Mouse (Mus musculus) macrophage (primary cell): ENCODE data around the gene Mast1. TPM values are rescaled to one million over a fixed set of nuclear protein-coding genes. Genes with fewer than 3 reads are reported as not detected.

Experiments used
- H3K27ac ChIP-seq: fragments of 350-480 bp; formaldehyde crosslinking; 2 replicates; pipeline ENCODE4 v1.9.0; 2021
- H3K36me3 ChIP-seq: fragments of 350-480 bp; formaldehyde crosslinking; 2 replicates; pipeline ENCODE4 v1.9.0; 2021; ENCODE audit errors: inconsistent target
- H3K4me3 ChIP-seq: fragments of 350-480 bp; formaldehyde crosslinking; 2 replicates; pipeline ENCODE4 v1.9.0; 2021; ENCODE audit errors: inconsistent target
- H3K79me2 ChIP-seq: fragments of 350-480 bp; formaldehyde crosslinking; 2 replicates; pipeline ENCODE4 v1.9.0; 2021; ENCODE audit errors: inconsistent target
- WGBS: methylation state at CpG from one replicate; pipeline ENCODE4 v1.1.7; 2026; ENCODE audit warnings: inconsistent platforms; ENCODE audit not compliant: missing documents; 5-methylcytosine and 5-hydroxymethylcytosine counted together
- polyA plus RNA-seq: library from polyadenylated mRNA; stranded (reverse); fragments of 250-400 nt; gene quantifications from 3 replicates; pipeline ENCODE4 v1.2.4, GENCODE M21; 2018; ENCODE audit warnings: inconsistent platforms

The Mast1 gene
- polyA plus RNA-seq, 1 experiment from 2014 or later = 0.06 TPM

- Histone ChIP-seq H3K36me3 (peaks cover 7% of the 10 kb centered on the region), H3K79me2 (peaks cover 13% of the 10 kb centered on the region), H3K4me3 (no peak overlapping the region), H3K27ac (no peak overlapping the region)
- 61% methylated on average over 3 of the region's 3 CpGs for whole genome bisulfite sequencing
Observed at GRCm38 (mm10) chr8:84966603-84967002, 29.4 kb upstream of the Mast1 start.

DNA sequence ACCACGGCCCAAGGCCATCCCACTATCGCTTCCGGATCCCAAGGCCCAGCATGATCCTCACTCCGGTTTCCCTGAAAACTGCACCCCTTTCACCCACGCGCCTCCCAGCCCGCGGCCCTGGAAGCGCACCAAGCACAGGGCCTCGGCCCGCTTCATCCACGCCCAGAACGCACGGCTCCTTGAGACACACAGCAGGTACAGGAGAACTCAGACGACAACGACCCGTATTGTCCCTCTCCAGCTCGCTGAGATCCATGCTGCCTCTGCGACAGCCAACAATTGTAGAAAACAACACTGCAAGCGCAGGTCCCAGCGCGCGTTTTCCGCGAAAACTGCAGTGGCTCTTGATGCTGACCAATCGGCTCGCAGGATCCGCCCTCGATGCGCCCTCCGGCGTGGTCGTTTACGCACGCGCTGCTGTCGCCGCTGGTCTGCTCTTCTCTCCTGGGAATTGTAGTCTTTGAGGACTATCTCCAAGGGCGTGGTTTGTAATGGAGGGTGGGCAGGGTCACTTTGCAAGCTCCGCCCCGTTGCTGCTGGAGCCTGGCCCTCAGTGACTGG, 28.7 kb upstream of the Mast1 start:
- peak overlapping the region; percentile 28 for H3K27ac ChIP-seq
- peaks cover 11% of the 10 kb centered on the region for H3K79me2 ChIP-seq
- peak overlapping the region; percentile 71 for H3K4me3 ChIP-seq
- 0 out of 2 replicates have a peak, but pooled peaks cover 7% of the 10 kb centered on the region for H3K36me3 ChIP-seq
- under 1% methylated on average over 41 of the region's 41 CpGs for WGBS

DNA sequence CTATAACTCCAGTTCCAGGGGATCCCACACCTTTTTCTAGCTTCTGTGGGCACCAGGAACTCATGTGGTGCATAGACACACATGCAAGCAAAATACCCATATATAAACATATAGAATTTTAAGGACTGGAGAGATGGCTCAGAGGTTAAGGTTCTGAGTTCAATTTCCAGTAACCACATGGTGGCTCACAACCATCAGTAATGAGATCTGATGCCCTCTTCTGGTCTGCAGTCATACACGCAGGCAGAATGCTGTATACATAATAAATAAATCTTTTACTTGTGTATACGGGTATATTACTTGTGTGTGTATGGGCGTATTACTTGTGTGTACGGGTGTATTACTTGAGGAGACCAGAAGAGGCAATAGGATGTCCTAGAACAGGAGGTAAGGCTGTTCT, 26.8 kb upstream of the Mast1 start:
- Histone ChIP-seq H3K79me2 (no peaks in the 10 kb centered on the region; the same call in 1 of the 2 replicates), H3K27ac (no peak overlapping the region), H3K36me3 (0 out of 2 replicates have a peak, but pooled peaks cover 7% of the 10 kb centered on the region), H3K4me3 (no peak overlapping the region)
- WGBS = 92% methylated on average over 4 of the region's 4 CpGs

DNA sequence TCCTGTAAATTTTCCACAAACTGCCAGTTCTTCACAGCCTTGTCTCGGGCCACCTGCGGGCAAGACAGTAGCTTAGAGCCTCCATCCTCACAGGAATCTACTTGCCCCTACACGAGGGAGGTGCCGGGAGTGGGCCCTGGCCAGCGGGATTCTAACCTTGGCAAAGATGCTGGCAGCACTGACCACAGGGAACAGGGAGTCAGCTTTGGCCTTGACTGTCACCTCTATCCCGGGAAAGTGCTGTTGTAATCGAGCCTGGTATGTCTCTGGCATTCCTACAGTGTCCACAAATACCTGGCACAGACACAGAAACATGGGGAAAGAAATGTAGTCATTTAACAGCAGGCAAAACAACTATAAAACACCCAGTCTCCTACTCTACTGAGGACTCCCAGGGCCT, 22.7 kb upstream of the Mast1 start:
- H3K27ac ChIP-seq = no peak overlapping the region

DNA sequence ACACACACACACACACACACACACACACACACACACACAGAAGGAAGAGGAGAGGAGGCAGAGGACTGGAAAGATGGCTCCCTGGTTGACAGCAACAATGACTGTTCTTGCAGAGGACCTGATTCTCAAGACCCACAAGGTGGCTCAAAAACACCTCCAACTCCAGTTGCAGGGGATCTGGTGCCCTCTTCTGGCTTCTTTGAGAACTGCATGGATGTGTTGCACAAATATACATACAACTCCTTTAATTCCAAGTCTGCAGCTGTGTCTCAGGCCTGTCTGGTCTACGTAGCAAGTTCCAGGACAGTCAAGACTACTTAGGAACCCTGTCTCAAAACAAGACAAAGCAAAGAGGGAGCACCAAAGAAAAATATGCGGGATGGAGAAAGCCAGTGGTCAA, 19.6 kb upstream of the Mast1 start:
- H3K4me3 ChIP-seq = no peak overlapping the region
- 55% methylated on average over 2 of the region's 2 CpGs for WGBS
- H3K36me3 ChIP-seq = peaks cover 14% of the 10 kb centered on the region; the same call in 1 of the 2 replicates
- H3K27ac ChIP-seq = no peak overlapping the region
- no peaks in the 10 kb centered on the region for H3K79me2 ChIP-seq

More for the DNA sequence above, 22.7 kb upstream of the Mast1 start:
- Histone ChIP-seq H3K4me3 (no peak overlapping the region), H3K79me2 (no peaks in the 10 kb centered on the region), H3K36me3 (peaks cover 14% of the 10 kb centered on the region; the same call in 1 of the 2 replicates)
- WGBS = 98% methylated on average over 5 of the region's 7 CpGs

- Histone ChIP-seq H3K4me3 (no peak overlapping the region), H3K79me2 (no peaks in the 10 kb centered on the region), H3K27ac (no peak overlapping the region), H3K36me3 (peaks cover 2% of the 10 kb centered on the region; the same call in 1 of the 2 replicates)
- WGBS = 7% methylated on average over 18 of the region's 18 CpGs
Observed at GRCm38 (mm10) chr8:84952612-84953255, 15.6 kb upstream of the Mast1 start.

DNA sequence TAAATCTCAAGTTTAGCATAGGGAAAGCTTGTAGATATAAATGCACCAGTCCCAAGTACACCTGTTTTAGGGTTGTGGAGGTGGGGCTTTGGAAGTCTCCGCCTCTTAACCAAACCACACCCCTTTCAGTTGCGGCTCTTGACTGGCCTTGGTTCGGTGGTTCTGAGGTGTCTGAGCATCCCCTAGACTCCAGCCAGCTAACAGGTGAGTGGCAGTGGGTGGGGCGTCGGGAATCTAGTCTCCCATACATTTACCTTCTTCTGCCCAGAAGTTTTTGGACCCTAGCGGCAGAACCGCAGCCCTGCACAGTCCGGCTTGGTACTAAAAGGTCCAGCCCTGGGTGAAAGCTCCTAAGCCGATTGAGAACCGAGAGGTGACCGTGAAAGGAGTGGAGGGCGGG, 12.6 kb upstream of the Mast1 start:
- H3K27ac ChIP-seq = no peak overlapping the region
- H3K79me2 ChIP-seq = no peaks in the 10 kb centered on the region
- WGBS = 19% methylated on average over 12 of the region's 12 CpGs
- H3K4me3 ChIP-seq = no peak overlapping the region
- no peaks in the 10 kb centered on the region for H3K36me3 ChIP-seq

- no peak overlapping the region for H3K27ac ChIP-seq
- H3K36me3 ChIP-seq = no peaks in the 10 kb centered on the region
- no peak overlapping the region for H3K4me3 ChIP-seq
- 13% methylated on average over 9 of the region's 9 CpGs for WGBS
- no peaks in the 10 kb centered on the region for H3K79me2 ChIP-seq
Observed at GRCm38 (mm10) chr8:84947241-84947545, 10.0 kb upstream of the Mast1 start.

- H3K27ac ChIP-seq = no peak within 1 kb of the TSS
- WGBS = 15% methylated on average over 17 of the region's 17 CpGs
- H3K36me3 ChIP-seq = no peaks in the 10 kb centered on the region
- no peaks in the 10 kb centered on the region for H3K79me2 ChIP-seq
- no peak within 1 kb of the TSS for H3K4me3 ChIP-seq
Observed at GRCm38 (mm10) chr8:84946528-84947240, 9.5 kb upstream of the Mast1 start, which contains the start of gene Rtbdn. TSS of gene Rtbdn (plus strand) at chr8:84946991.

DNA sequence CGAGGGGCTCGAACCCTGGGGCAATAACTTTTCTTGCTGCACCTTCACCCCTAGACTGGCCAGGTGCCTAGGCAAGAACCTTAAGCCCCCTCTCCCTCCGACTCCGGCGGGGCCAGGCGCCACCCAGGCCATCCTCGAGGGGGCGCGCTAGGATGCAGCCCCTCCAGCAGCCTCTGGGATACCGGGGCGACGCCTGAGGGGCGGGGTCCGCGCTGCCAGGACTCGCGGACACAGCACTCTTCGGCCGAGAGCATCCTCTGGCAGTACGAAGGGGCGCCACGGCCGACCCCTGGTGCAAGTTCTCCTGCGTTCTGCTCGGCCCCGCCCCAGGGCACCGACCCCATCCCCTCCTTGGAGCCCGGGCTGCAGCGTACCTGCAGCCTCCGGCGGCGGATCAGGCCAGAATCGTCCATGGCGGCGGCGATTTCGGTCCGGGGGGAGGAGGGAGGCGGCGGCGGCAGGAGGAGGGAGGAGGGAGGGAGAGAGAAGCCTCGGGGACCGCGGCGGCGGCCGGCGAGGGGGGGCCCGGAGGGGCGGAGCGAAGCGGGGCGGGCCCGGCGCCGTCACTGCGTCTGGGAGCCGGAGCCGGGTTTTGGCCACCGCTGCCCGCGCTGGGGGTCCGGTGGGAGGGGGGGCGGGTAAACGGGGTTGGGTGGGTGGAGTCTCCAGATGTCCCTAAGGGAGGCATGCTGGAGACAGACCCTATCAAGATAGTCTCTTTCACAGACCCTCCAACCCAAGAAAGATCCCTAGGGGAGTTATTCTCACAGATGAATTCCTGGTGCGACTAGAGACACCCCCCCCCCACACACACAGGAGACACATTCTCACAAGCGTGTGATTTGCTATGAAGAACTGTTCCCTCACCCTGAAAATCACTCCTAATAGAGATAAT, 8.7 kb upstream of the Mast1 start:
- no peaks in the 10 kb centered on the region for H3K36me3 ChIP-seq
- no peaks in the 10 kb centered on the region for H3K79me2 ChIP-seq
- WGBS = 3% methylated on average over 39 of the region's 67 CpGs
- no peak overlapping the region for H3K27ac ChIP-seq
- no peak overlapping the region for H3K4me3 ChIP-seq

DNA sequence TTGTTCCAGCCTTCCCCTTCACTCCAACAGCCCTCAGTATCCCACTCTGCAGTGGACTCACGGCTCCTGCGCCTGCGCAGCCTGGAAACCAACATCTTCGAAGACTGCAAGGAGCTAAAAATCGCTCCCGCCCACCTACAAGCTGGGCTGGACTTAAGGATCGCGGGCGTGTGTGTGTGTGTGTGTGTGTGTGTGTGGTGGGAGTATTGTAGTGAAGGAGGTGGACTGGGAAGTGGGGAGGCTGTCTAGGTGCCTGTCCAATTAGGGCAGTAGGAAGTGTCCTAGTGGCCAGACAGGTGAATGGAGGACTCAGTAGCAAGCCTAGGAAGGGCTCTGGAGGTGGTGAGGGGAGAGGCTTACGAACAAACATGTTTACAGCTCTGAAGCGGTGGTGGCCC, 8.1 kb upstream of the Mast1 start:
- WGBS = 7% methylated on average over 8 of the region's 11 CpGs
- no peaks in the 10 kb centered on the region for H3K36me3 ChIP-seq
- no peaks in the 10 kb centered on the region for H3K79me2 ChIP-seq
- H3K27ac ChIP-seq = no peak overlapping the region
- H3K4me3 ChIP-seq = no peak overlapping the region

DNA sequence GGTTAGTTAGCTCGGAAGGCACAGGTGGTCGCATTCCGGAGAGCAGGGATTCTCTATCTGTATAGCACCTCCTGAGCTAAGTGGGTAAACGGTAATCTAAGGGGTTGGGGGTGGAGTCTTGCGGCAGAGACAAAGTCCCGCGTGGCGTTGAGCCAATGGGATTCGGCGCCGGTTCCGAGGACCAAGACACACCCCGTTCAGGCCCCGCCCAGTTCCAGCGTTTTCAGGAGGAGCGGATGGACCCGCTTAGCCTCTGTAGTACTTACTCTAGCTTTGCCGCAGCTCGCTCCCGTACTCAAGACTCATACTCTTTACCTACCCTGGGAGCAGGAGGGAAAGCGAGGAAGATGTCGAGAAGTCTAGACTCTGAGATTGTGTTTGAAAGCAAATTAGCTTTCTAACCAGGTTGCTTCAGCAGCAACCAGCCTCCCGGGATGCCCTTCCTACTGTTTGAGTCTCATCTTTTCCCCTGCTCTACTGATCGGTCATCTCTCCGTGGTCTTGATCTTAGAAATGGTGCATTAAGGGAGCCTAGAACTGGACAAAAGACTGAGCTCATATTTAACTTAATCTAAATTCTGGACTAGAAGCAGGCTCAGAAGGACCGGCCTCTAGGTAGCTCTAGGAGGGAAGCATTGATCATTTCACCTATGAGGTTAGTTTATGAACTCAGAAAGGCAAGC, 7.5 kb upstream of the Mast1 start:
- Histone ChIP-seq H3K4me3 (no peak overlapping the region), H3K27ac (no peak overlapping the region), H3K36me3 (no peaks in the 10 kb centered on the region), H3K79me2 (no peaks in the 10 kb centered on the region)
- WGBS = 8% methylated on average over 21 of the region's 26 CpGs

DNA sequence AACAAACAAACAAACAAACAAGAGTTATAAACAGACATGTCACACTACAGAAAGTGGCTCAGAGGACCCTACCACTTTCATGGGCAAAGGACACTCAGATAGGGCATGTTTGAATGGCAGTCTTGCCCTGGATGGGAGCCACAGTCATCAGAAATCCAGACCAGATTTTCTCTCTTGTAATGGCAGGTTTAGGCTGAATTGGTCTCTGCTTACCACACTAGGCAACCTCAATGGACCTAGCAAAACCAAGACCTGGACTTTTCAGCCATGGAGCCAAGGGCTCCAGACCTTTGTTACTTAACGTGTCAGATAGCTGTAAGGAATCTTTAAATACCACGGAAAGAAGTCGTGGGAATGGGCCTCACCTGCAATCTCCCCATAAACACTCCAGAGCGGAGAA, 6.5 kb upstream of the Mast1 start:
- Histone ChIP-seq H3K36me3 (no peaks in the 10 kb centered on the region), H3K27ac (no peak overlapping the region), H3K79me2 (no peaks in the 10 kb centered on the region), H3K4me3 (no peak overlapping the region)
- 32% methylated on average over 3 of the region's 4 CpGs for WGBS
